Mouse (Mus musculus) adrenal gland, postnatal 10 days (tissue): ENCODE data around the gene Atad2b. TPM values are rescaled to one million over a fixed set of nuclear protein-coding genes. Genes with fewer than 3 reads are reported as not detected.

Source experiments
- DNase-seq: peaks from one replicate; pipeline ENCODE4 v3.0.0; 2021; ENCODE audit warnings: mixed read lengths
- total RNA-seq, 2 experiments: library from RNA; stranded (reverse); gene quantifications; 2 replicates each; pipeline ENCODE4 v1.2.3; 2021

Gene Atad2b
- total RNA-seq, 2 experiments from 2014 or later: 27.3 to 34.4 TPM

- no peak for DNase-seq
Observed at GRCm38 (mm10) chr12:5081480-5081879, 164.3 kb downstream of the Atad2b start.

DNA sequence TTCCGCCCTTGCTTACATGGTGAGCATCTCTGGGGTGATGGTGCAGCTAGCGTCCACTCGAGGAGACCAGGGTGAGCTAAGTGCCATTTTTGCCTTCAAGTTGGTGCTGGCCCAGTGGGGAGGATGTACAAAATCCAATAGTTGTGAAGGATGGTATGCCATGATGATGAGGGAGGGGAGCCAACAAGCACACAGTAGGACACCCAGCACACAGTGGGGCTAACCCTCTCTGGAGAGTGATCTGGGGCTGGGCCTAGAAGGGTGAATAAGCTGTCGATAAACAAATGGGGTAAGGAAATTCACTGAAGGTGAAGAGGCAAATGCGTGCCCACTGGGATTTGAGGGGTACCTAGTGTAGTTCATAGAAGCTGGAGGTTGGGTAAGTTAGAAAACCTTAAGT, 167.6 kb downstream of the Atad2b start:
- DNase-seq: no peak

DNA sequence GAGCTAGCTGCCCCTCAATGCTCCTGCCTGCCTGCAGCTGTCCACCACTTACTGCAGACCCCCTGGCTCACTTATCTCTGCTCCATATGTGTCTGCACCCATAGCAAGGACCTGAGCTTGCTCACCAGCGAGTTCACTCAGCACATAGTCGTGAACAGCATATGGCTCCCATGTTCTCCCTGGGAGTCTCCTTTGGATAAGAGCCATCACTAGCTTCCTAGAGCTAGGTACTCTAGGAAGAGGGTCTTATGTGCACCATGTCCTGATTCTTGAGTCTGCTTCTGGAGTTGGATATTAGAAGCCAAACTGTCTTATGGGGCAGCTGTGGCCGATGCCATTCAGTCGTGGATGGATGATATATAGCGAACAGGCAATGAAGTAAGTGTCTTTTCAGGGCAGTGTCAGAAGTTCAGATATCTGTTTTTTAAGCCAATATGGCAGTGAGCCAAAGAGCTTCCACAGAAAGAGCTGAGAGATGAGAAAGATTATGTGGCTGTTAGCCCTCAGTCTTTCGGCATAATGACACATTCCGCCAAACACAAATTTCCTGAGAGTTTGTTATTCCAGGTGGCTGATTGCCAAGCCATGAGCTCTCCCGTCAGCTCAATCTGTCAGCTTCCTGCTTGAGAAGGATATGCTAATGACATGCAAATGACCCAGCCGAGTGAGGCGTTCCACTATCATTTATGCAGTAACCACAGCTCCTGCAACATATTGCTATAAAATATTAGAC, 170.8 kb downstream of the Atad2b start:
- DNase-seq: peak; percentile 40

- no peak for DNase-seq
Observed at GRCm38 (mm10) chr12:5088639-5089038, 171.5 kb downstream of the Atad2b start.

Other genes starting within 250 kb of the Atad2b start
- under 1 TPM; 0.15 to 0.76 TPM for gene Fam228a, start 178.9 kb upstream of the Atad2b start, total RNA-seq
- 1 to 10 TPM; 2.5 to 3.9 TPM for gene Pfn4, start 148.3 kb upstream of the Atad2b start, total RNA-seq
- 10 to 100 TPM in 1 of 2 experiments, 1 to 10 TPM in 1; 8.6 to 17.3 TPM for gene Fam228b, start 148.1 kb upstream of the Atad2b start, total RNA-seq
- 100 to 1,000 TPM in 1 of 2 experiments, 10 to 100 TPM in 1; 87.9 to 101 TPM for gene Sf3b6, start 99.8 kb upstream of the Atad2b start, total RNA-seq
- gene Fkbp1b, start 75.8 kb upstream of the Atad2b start, total RNA-seq: 10 to 100 TPM; 10.6 to 19.8 TPM
- 10 to 100 TPM in 1 of 2 experiments, 1 to 10 TPM in 1; 9.5 to 11.4 TPM for gene Wdcp, start 74.0 kb upstream of the Atad2b start, total RNA-seq
- gene Mfsd2b, start 43.0 kb upstream of the Atad2b start, total RNA-seq: 1 to 10 TPM; 2.3 to 4.6 TPM
- 10 to 100 TPM; 31.8 to 32.7 TPM for gene Ubxn2a, start 9.6 kb upstream of the Atad2b start, total RNA-seq